Mouse (Mus musculus): Measurements from ENCODE around the gene Arid3b. TPM values are rescaled to one million over a fixed set of nuclear protein-coding genes. Genes with fewer than 3 reads are reported as not detected.
A peak's percentile ranks its signal among the peaks of the same experiment; 100 is the strongest.

Arid3b gene
- polyA plus RNA-seq, 1 experiment from 2014 or later: 7.2 TPM

GRCm38 (mm10) chr9:57775026-57775425 lies 61.6 kb downstream of the Arid3b start:
- Histone ChIP-seq H3K27me3 (ENCODE audit: control insufficient read depth, insufficient read depth, low read length) (no peaks in the 10 kb centered on the region), H3K27ac (ENCODE audit: low read depth, low read length) (no peak overlapping the region), H3K36me3 (ENCODE audit: control insufficient read depth, insufficient read depth, low read length) (no peaks in the 10 kb centered on the region), H3K4me3 (ENCODE audit: low read length) (no peak overlapping the region), H3K4me2 (replicated peaks; ENCODE audit: low read depth, low read length) (no peak overlapping the region), H3K4me1 (ENCODE audit: control insufficient read depth, insufficient read depth, low read length) (no peaks in the 10 kb centered on the region), H3K9ac (ENCODE audit: low read depth, low read length) (no peak overlapping the region), H3K9me3 (ENCODE audit: control insufficient read depth, low read length) (no peaks in the 10 kb centered on the region)
- WGBS: 72% methylated on average over 5 of the region's 5 CpGs
- no peak for ATAC-seq (ENCODE audit: low FRiP score, low TSS enrichment)

- no peak overlapping the region for H3K9ac ChIP-seq (ENCODE audit: low read depth, low read length)
- no peak for ATAC-seq (ENCODE audit: low FRiP score, low TSS enrichment)
- no peaks in the 10 kb centered on the region for H3K4me1 ChIP-seq (ENCODE audit: control insufficient read depth, insufficient read depth, low read length)
- 8% methylated on average over 1 of the region's 1 CpGs for WGBS
- H3K4me3 ChIP-seq (ENCODE audit: low read length): no peak overlapping the region
- H3K27ac ChIP-seq (ENCODE audit: low read depth, low read length): no peak overlapping the region
- no peaks in the 10 kb centered on the region for H3K27me3 ChIP-seq (ENCODE audit: control insufficient read depth, insufficient read depth, low read length)
- H3K4me2 ChIP-seq (replicated peaks; ENCODE audit: low read depth, low read length): no peak overlapping the region
- no peaks in the 10 kb centered on the region for H3K36me3 ChIP-seq (ENCODE audit: control insufficient read depth, insufficient read depth, low read length)
- no peaks in the 10 kb centered on the region for H3K9me3 ChIP-seq (ENCODE audit: control insufficient read depth, low read length)
These were observed 62.4 kb downstream of the Arid3b start for GRCm38 (mm10) chr9:57774168-57774567.

- H3K9me3 ChIP-seq (ENCODE audit: control insufficient read depth, low read length): no peaks in the 10 kb centered on the region
- 70% methylated on average over 3 of the region's 3 CpGs for WGBS
- no peak overlapping the region for H3K9ac ChIP-seq (ENCODE audit: low read depth, low read length)
- H3K4me3 ChIP-seq (ENCODE audit: low read length): no peak overlapping the region
- H3K36me3 ChIP-seq (ENCODE audit: control insufficient read depth, insufficient read depth, low read length): no peaks in the 10 kb centered on the region
- H3K27ac ChIP-seq (ENCODE audit: low read depth, low read length): no peak overlapping the region
- H3K27me3 ChIP-seq (ENCODE audit: control insufficient read depth, insufficient read depth, low read length): no peaks in the 10 kb centered on the region
- no peak overlapping the region for H3K4me2 ChIP-seq (replicated peaks; ENCODE audit: low read depth, low read length)
- no peak for ATAC-seq (ENCODE audit: low FRiP score, low TSS enrichment)
- H3K4me1 ChIP-seq (ENCODE audit: control insufficient read depth, insufficient read depth, low read length): no peaks in the 10 kb centered on the region
These were observed 62.8 kb downstream of the Arid3b start for GRCm38 (mm10) chr9:57773754-57774153.

- H3K4me3 ChIP-seq (ENCODE audit: low read length): no peak overlapping the region
- no peaks in the 10 kb centered on the region for H3K36me3 ChIP-seq (ENCODE audit: control insufficient read depth, insufficient read depth, low read length)
- no peaks in the 10 kb centered on the region for H3K9me3 ChIP-seq (ENCODE audit: control insufficient read depth, low read length)
- WGBS: 95% methylated on average over 2 of the region's 2 CpGs
- H3K9ac ChIP-seq (ENCODE audit: low read depth, low read length): no peak overlapping the region
- H3K27ac ChIP-seq (ENCODE audit: low read depth, low read length): no peak overlapping the region
- no peak for ATAC-seq (ENCODE audit: low FRiP score, low TSS enrichment)
- no peaks in the 10 kb centered on the region for H3K27me3 ChIP-seq (ENCODE audit: control insufficient read depth, insufficient read depth, low read length)
- H3K4me2 ChIP-seq (replicated peaks; ENCODE audit: low read depth, low read length): no peak overlapping the region
- peaks cover 6% of the 10 kb centered on the region; the same call in 1 of the 2 replicates for H3K4me1 ChIP-seq (ENCODE audit: control insufficient read depth, insufficient read depth, low read length)
These were observed 65.8 kb downstream of the Arid3b start for GRCm38 (mm10) chr9:57770836-57771235.

GRCm38 (mm10) chr9:57770214-57770613 lies 66.4 kb downstream of the Arid3b start:
- H3K36me3 ChIP-seq (ENCODE audit: control insufficient read depth, insufficient read depth, low read length): no peaks in the 10 kb centered on the region
- H3K4me1 ChIP-seq (ENCODE audit: control insufficient read depth, insufficient read depth, low read length): peaks cover 6% of the 10 kb centered on the region; the same call in 1 of the 2 replicates
- no peak for ATAC-seq (ENCODE audit: low FRiP score, low TSS enrichment)
- 96% methylated on average over 1 of the region's 1 CpGs for WGBS
- no peaks in the 10 kb centered on the region for H3K9me3 ChIP-seq (ENCODE audit: control insufficient read depth, low read length)
- H3K27ac ChIP-seq (ENCODE audit: low read depth, low read length): no peak overlapping the region
- no peak overlapping the region for H3K4me2 ChIP-seq (replicated peaks; ENCODE audit: low read depth, low read length)
- H3K4me3 ChIP-seq (ENCODE audit: low read length): no peak overlapping the region
- no peaks in the 10 kb centered on the region for H3K27me3 ChIP-seq (ENCODE audit: control insufficient read depth, insufficient read depth, low read length)
- H3K9ac ChIP-seq (ENCODE audit: low read depth, low read length): no peak overlapping the region

GRCm38 (mm10) chr9:57769539-57770069 lies 67.0 kb downstream of the Arid3b start:
- H3K9ac ChIP-seq (ENCODE audit: low read depth, low read length): no peak overlapping the region
- H3K4me3 ChIP-seq (ENCODE audit: low read length): no peak overlapping the region
- H3K27ac ChIP-seq (ENCODE audit: low read depth, low read length): no peak overlapping the region
- no peaks in the 10 kb centered on the region for H3K36me3 ChIP-seq (ENCODE audit: control insufficient read depth, insufficient read depth, low read length)
- WGBS: 83% methylated on average over 2 of the region's 2 CpGs
- H3K4me2 ChIP-seq (replicated peaks; ENCODE audit: low read depth, low read length): no peak overlapping the region
- ATAC-seq (ENCODE audit: low FRiP score, low TSS enrichment): no peak
- H3K9me3 ChIP-seq (ENCODE audit: control insufficient read depth, low read length): no peaks in the 10 kb centered on the region
- H3K4me1 ChIP-seq (ENCODE audit: control insufficient read depth, insufficient read depth, low read length): peaks cover 6% of the 10 kb centered on the region; the same call in 1 of the 2 replicates
- no peaks in the 10 kb centered on the region for H3K27me3 ChIP-seq (ENCODE audit: control insufficient read depth, insufficient read depth, low read length)

GRCm38 (mm10) chr9:57767231-57767630 lies 69.4 kb downstream of the Arid3b start:
- Histone ChIP-seq H3K27ac (ENCODE audit: low read depth, low read length) (no peak overlapping the region), H3K4me2 (replicated peaks; ENCODE audit: low read depth, low read length) (no peak overlapping the region), H3K27me3 (ENCODE audit: control insufficient read depth, insufficient read depth, low read length) (no peaks in the 10 kb centered on the region), H3K9me3 (ENCODE audit: control insufficient read depth, low read length) (no peaks in the 10 kb centered on the region), H3K4me3 (ENCODE audit: low read length) (no peak overlapping the region), H3K9ac (ENCODE audit: low read depth, low read length) (no peak overlapping the region), H3K4me1 (ENCODE audit: control insufficient read depth, insufficient read depth, low read length) (peaks cover 24% of the 10 kb centered on the region), H3K36me3 (ENCODE audit: control insufficient read depth, insufficient read depth, low read length) (no peaks in the 10 kb centered on the region)
- WGBS: 93% methylated on average over 4 of the region's 4 CpGs
- ATAC-seq (ENCODE audit: low FRiP score, low TSS enrichment): no peak

GRCm38 (mm10) chr9:57766431-57766830 lies 70.2 kb downstream of the Arid3b start:
- H3K9ac ChIP-seq (ENCODE audit: low read depth, low read length): peak overlapping the region; percentile 95
- no peaks in the 10 kb centered on the region for H3K9me3 ChIP-seq (ENCODE audit: control insufficient read depth, low read length)
- H3K27ac ChIP-seq (ENCODE audit: low read depth, low read length): no peak overlapping the region
- peak overlapping the region; percentile 96 for H3K4me2 ChIP-seq (replicated peaks; ENCODE audit: low read depth, low read length)
- peaks cover 4% of the 10 kb centered on the region; the same call in 1 of the 2 replicates for H3K36me3 ChIP-seq (ENCODE audit: control insufficient read depth, insufficient read depth, low read length)
- ATAC-seq (ENCODE audit: low FRiP score, low TSS enrichment): no peak
- H3K27me3 ChIP-seq (ENCODE audit: control insufficient read depth, insufficient read depth, low read length): no peaks in the 10 kb centered on the region
- H3K4me3 ChIP-seq (ENCODE audit: low read length): peak overlapping the region; percentile 91
- H3K4me1 ChIP-seq (ENCODE audit: control insufficient read depth, insufficient read depth, low read length): peaks cover 30% of the 10 kb centered on the region
- WGBS: 42% methylated on average over 6 of the region's 6 CpGs

GRCm38 (mm10) chr9:57765364-57766351 lies 70.9 kb downstream of the Arid3b start, which contains the start of gene Clk3:
Gene Clk3, minus strand, starts transcription at chr9:57765860.
- peak; percentile 7 for ATAC-seq (ENCODE audit: low FRiP score, low TSS enrichment)
- WGBS: under 1% methylated on average over 91 of the region's 93 CpGs
- H3K27ac ChIP-seq (ENCODE audit: low read depth, low read length): peak within 1 kb of the TSS; percentile 99

More at GRCm38 (mm10) chr9:57765364-57766351, 70.9 kb downstream of the Arid3b start, which contains the start of gene Clk3:
- Histone ChIP-seq H3K27me3 (ENCODE audit: control insufficient read depth, insufficient read depth, low read length) (no peaks in the 10 kb centered on the region), H3K9me3 (ENCODE audit: control insufficient read depth, low read length) (no peaks in the 10 kb centered on the region), H3K4me1 (ENCODE audit: control insufficient read depth, insufficient read depth, low read length) (peaks cover 30% of the 10 kb centered on the region), H3K9ac (ENCODE audit: low read depth, low read length) (peak within 1 kb of the TSS; percentile 95), H3K4me2 (replicated peaks; ENCODE audit: low read depth, low read length) (peak within 1 kb of the TSS; percentile 96), H3K36me3 (ENCODE audit: control insufficient read depth, insufficient read depth, low read length) (peaks cover 12% of the 10 kb centered on the region), H3K4me3 (ENCODE audit: low read length) (peak within 1 kb of the TSS; percentile 91)
